Mouse (Mus musculus) hindbrain, embryonic 14.5 days (tissue): Measurements from ENCODE around the gene Gm5485. TPM values are rescaled to one million over a fixed set of nuclear protein-coding genes. Genes with fewer than 3 reads are reported as not detected.

Experiments
- ATAC-seq: fragments of 200-750 bp; cut with Nextera tagmentation; 2 replicates; pipeline ENCODE4 v1.8.0; 2017; ENCODE audit warnings: moderate number of reproducible peaks, mild to moderate bottlenecking, moderate TSS enrichment, moderate library complexity; ENCODE audit not compliant: low FRiP score
- DNase-seq: peaks from one replicate; pipeline ENCODE4 v3.0.0-alpha.2; 2015; ENCODE audit warnings: low spot score
- H3K27ac ChIP-seq: fragments of 300-500 bp; sonication (generic); 2 replicates; pipeline ENCODE4 v1.5.1; 2014; ENCODE audit warnings: mild to moderate bottlenecking, moderate library complexity
- H3K27me3 ChIP-seq: fragments of 300-500 bp; sonication (generic); 2 replicates; pipeline ENCODE4 v1.6.1; 2014; ENCODE audit warnings: mild to moderate bottlenecking, low read length, mixed read lengths; ENCODE audit not compliant: control insufficient read depth, insufficient read depth
- H3K36me3 ChIP-seq: fragments of 300-500 bp; sonication (generic); replicated peaks from 2 replicates; pipeline ENCODE4 v1.6.1; 2014; ENCODE audit not compliant: control insufficient read depth, insufficient read depth
- H3K4me1 ChIP-seq: fragments of 300-500 bp; sonication (generic); replicated peaks from 2 replicates; pipeline ENCODE4 v1.6.1; 2014; ENCODE audit warnings: antibody characterized with exemption, low read length, mixed read lengths; ENCODE audit not compliant: control insufficient read depth, insufficient read depth
- H3K4me2 ChIP-seq: fragments of 300-500 bp; sonication (generic); replicated peaks from 2 replicates; pipeline ENCODE4 v1.6.1; 2014; ENCODE audit warnings: mild to moderate bottlenecking, moderate library complexity
- H3K4me3 ChIP-seq: fragments of 300-500 bp; sonication (generic); replicated peaks from 2 replicates; pipeline ENCODE4 v1.5.1; 2014; ENCODE audit warnings: mild to moderate bottlenecking, low read length
- H3K9ac ChIP-seq: fragments of 300-500 bp; sonication (generic); 2 replicates; pipeline ENCODE4 v1.6.1; 2014
- H3K9me3 ChIP-seq: fragments of 300-500 bp; sonication (generic); 2 replicates; pipeline ENCODE4 v1.6.1; 2016; ENCODE audit warnings: low read length; ENCODE audit not compliant: control insufficient read depth
- WGBS: fragments of 180-500 bp; shearing (Covaris S2); extraction: QIAGEN DNeasy Blood & Tissue Kit; methylation state at CpG from one replicate; pipeline ENCODE4 v1.1.7; 2014; 5-methylcytosine and 5-hydroxymethylcytosine counted together
- polyA plus RNA-seq: library from polyadenylated mRNA; unstranded; fragments of >200 nt; fragmentation: Nextera tagmentation; extraction: Ambion mirVana; gene quantifications from 2 replicates; pipeline ENCODE4 v1.2.1, GENCODE M21; 2014

Gm5485 gene
- polyA plus RNA-seq: not detected in 2 replicates

GRCm38 (mm10) chr16:48412246-48412645 is at the start of gene Gm5485:
Gene Gm5485 (minus strand): TSS chr16:48412416.
- Histone ChIP-seq H3K9me3 (no peaks in the 10 kb centered on the region), H3K36me3 (no peaks in the 10 kb centered on the region), H3K9ac (no peak within 1 kb of the TSS), H3K27me3 (no peaks in the 10 kb centered on the region), H3K27ac (no peak within 1 kb of the TSS), H3K4me3 (no peak within 1 kb of the TSS), H3K4me2 (no peak within 1 kb of the TSS), H3K4me1 (no peaks in the 10 kb centered on the region)
- ATAC-seq (no peak), DNase-seq (no peak)
- 89% methylated on average over 1 of the region's 1 CpGs for WGBS

- H3K4me2 ChIP-seq: no peak overlapping the region
- no peaks in the 10 kb centered on the region for H3K4me1 ChIP-seq
- DNase-seq: no peak
- no peaks in the 10 kb centered on the region for H3K36me3 ChIP-seq
- H3K27me3 ChIP-seq: no peaks in the 10 kb centered on the region
- no peak for ATAC-seq
- no peak overlapping the region for H3K4me3 ChIP-seq
- 83% methylated on average over 3 of the region's 3 CpGs for WGBS
- no peak overlapping the region for H3K27ac ChIP-seq
- H3K9ac ChIP-seq: no peak overlapping the region
- peaks cover 13% of the 10 kb centered on the region for H3K9me3 ChIP-seq
Observed at GRCm38 (mm10) chr16:48453264-48453663, 41.0 kb upstream of the Gm5485 start.

- Histone ChIP-seq H3K9ac (no peak overlapping the region), H3K36me3 (no peaks in the 10 kb centered on the region), H3K4me2 (no peak overlapping the region), H3K27ac (0 out of 2 replicates have a peak overlapping the region, but pooled peaks have one; percentile 26), H3K4me1 (no peaks in the 10 kb centered on the region), H3K9me3 (no peaks in the 10 kb centered on the region), H3K27me3 (no peaks in the 10 kb centered on the region), H3K4me3 (no peak overlapping the region)
- ATAC-seq (peak; percentile 64; the same call in 1 of the 2 replicates), DNase-seq (peak; percentile 30)
- WGBS: 60% methylated on average over 8 of the region's 8 CpGs
Observed at GRCm38 (mm10) chr16:48446161-48446925, 34.1 kb upstream of the Gm5485 start.

GRCm38 (mm10) chr16:48444589-48444988 is 32.4 kb upstream of the Gm5485 start:
- DNase-seq: no peak
- no peaks in the 10 kb centered on the region for H3K36me3 ChIP-seq
- no peaks in the 10 kb centered on the region for H3K9me3 ChIP-seq
- no peak overlapping the region for H3K4me2 ChIP-seq
- WGBS: 95% methylated on average over 5 of the region's 5 CpGs
- H3K27ac ChIP-seq: no peak overlapping the region
- no peak overlapping the region for H3K4me3 ChIP-seq
- no peaks in the 10 kb centered on the region for H3K27me3 ChIP-seq
- ATAC-seq: no peak
- no peak overlapping the region for H3K9ac ChIP-seq
- no peaks in the 10 kb centered on the region for H3K4me1 ChIP-seq

- Histone ChIP-seq H3K4me1 (no peaks in the 10 kb centered on the region), H3K4me3 (no peak overlapping the region), H3K4me2 (no peak overlapping the region), H3K27me3 (no peaks in the 10 kb centered on the region), H3K27ac (no peak overlapping the region), H3K9ac (no peak overlapping the region), H3K9me3 (no peaks in the 10 kb centered on the region), H3K36me3 (no peaks in the 10 kb centered on the region)
- no peak for DNase-seq
- no peak for ATAC-seq
Observed at GRCm38 (mm10) chr16:48437476-48437875, 25.3 kb upstream of the Gm5485 start.

GRCm38 (mm10) chr16:48435454-48435853 is 23.2 kb upstream of the Gm5485 start:
- DNase-seq (no peak), ATAC-seq (no peak)
- H3K4me1 ChIP-seq: no peaks in the 10 kb centered on the region
- H3K9ac ChIP-seq: no peak overlapping the region
- 0% methylated on average over 1 of the region's 1 CpGs for WGBS
- H3K4me2 ChIP-seq: no peak overlapping the region
- no peaks in the 10 kb centered on the region for H3K9me3 ChIP-seq
- no peaks in the 10 kb centered on the region for H3K27me3 ChIP-seq
- H3K36me3 ChIP-seq: no peaks in the 10 kb centered on the region
- no peak overlapping the region for H3K27ac ChIP-seq
- H3K4me3 ChIP-seq: no peak overlapping the region

- ATAC-seq: no peak
- Histone ChIP-seq H3K27ac (no peak within 1 kb of the TSS), H3K9me3 (no peaks in the 10 kb centered on the region), H3K36me3 (no peaks in the 10 kb centered on the region), H3K4me1 (peaks cover 4% of the 10 kb centered on the region), H3K4me2 (no peak within 1 kb of the TSS), H3K4me3 (no peak within 1 kb of the TSS), H3K9ac (no peak within 1 kb of the TSS), H3K27me3 (no peaks in the 10 kb centered on the region)
- WGBS: 95% methylated on average over 15 of the region's 15 CpGs
- no peak for DNase-seq
Observed at GRCm38 (mm10) chr16:48431027-48431426, 18.8 kb upstream of the Gm5485 start, which contains the start of gene Morc1. Gene Morc1 (plus strand): TSS chr16:48431237.

GRCm38 (mm10) chr16:48429427-48429826 is 17.2 kb upstream of the Gm5485 start:
- Histone ChIP-seq H3K9me3 (no peaks in the 10 kb centered on the region), H3K4me3 (no peak overlapping the region), H3K9ac (no peak overlapping the region), H3K4me1 (peaks cover 4% of the 10 kb centered on the region), H3K27ac (peak overlapping the region; percentile 14; the same call in 1 of the 2 replicates), H3K36me3 (no peaks in the 10 kb centered on the region), H3K4me2 (no peak overlapping the region), H3K27me3 (no peaks in the 10 kb centered on the region)
- DNase-seq: no peak
- WGBS: 42% methylated on average over 1 of the region's 1 CpGs
- peak; percentile 70; the same call in 1 of the 2 replicates for ATAC-seq

- no peak overlapping the region for H3K9ac ChIP-seq
Observed at GRCm38 (mm10) chr16:48424069-48424468, 11.9 kb upstream of the Gm5485 start.

More at GRCm38 (mm10) chr16:48424069-48424468, 11.9 kb upstream of the Gm5485 start:
- Histone ChIP-seq H3K9me3 (no peaks in the 10 kb centered on the region), H3K27me3 (no peaks in the 10 kb centered on the region), H3K4me1 (no peaks in the 10 kb centered on the region), H3K4me3 (no peak overlapping the region), H3K4me2 (no peak overlapping the region), H3K36me3 (no peaks in the 10 kb centered on the region), H3K27ac (no peak overlapping the region)
- DNase-seq (no peak), ATAC-seq (no peak)
- WGBS: 83% methylated on average over 4 of the region's 4 CpGs
